Mouse (Mus musculus) erythroblast, adult 5-6 weeks (primary cell): ENCODE measurements around the gene Mipol1. TPM values are rescaled to one million over a fixed set of nuclear protein-coding genes. Genes with fewer than 3 reads are reported as not detected.

Experiments
- ATAC-seq: replicated peaks from 2 replicates; pipeline ENCODE4 v1.8.0; 2016; ENCODE audit warnings: moderate number of reproducible peaks, mild to moderate bottlenecking, moderate TSS enrichment, inconsistent platforms; ENCODE audit not compliant: poor library complexity, low FRiP score, severe bottlenecking
- total RNA-seq, 2 experiments: library from RNA; stranded (forward) in 1 of 2; stranded (reverse) in 1 of 2; fragments of 150-400 nt in 1 of 2; fragments of 200-764, 138-1000 nt in 1 of 2; gene quantifications; 2 replicates each; pipeline versions ENCODE4 v1.2.3 to v1.2.4; 2015 to 2017; ENCODE audit warnings: low replicate concordance in 2 of 2

The Mipol1 gene
- total RNA-seq, 2 experiments from 2014 or later: 0.60 TPM; not detected in 1

DNA sequence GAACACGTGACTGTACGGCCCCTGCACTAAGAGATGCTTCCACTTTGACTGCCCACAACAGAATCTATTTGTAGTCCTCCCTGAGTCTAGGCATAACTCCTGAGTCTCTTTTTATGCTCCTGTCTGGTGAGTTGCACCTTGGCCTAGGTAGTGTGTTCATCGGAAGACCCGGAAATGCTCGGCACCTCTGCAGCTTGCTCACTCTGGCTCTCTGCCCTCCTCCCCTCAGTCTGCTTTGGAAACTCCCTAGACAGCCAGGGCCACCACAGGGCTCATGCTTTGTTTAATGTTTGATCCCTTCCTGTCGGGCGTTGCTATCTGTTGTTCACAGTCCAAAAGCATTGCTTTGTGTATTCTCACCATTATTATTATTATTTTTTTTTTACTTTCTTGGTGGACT, 275.1 kb downstream of the Mipol1 start:
- ATAC-seq: no peak

DNA sequence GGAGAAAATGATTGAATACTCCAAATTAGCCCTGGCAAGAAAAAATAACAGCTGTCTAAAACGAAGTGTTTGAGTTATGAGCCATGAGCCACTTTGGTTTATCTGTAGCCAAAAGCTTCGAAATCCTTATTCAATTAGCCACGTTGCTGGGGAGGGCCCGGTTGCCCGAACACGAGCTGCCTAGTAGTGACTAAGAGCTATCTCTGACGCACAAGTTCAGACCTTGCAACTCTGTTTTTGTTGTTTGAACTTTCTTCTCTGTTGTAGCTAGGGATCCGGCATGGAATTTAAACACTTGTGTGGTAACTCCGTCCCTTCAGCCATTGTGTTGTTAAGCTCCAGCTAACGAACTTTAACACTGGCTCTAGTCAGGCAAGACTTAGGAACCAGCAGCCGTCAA, 278.7 kb downstream of the Mipol1 start:
- ATAC-seq: no peak

DNA sequence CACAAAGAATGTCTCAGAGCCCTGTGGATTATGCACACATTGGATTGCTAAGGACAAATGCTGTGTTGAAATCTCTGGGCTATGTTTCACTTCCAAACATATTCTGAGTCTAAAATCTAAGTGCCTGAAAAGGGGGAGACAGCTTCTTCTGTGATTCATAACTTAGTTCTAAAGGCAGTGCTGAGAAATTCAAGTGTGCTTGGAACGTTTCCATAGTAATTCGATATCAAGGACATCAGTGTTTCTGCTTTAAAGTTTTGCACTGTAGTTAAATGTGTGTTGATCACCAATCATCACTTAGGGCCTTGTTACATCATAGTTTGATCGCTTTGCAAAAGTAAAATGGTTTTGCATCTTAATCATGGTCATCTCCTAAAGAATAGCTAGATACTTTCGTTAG, 279.5 kb downstream of the Mipol1 start:
- no peak for ATAC-seq

DNA sequence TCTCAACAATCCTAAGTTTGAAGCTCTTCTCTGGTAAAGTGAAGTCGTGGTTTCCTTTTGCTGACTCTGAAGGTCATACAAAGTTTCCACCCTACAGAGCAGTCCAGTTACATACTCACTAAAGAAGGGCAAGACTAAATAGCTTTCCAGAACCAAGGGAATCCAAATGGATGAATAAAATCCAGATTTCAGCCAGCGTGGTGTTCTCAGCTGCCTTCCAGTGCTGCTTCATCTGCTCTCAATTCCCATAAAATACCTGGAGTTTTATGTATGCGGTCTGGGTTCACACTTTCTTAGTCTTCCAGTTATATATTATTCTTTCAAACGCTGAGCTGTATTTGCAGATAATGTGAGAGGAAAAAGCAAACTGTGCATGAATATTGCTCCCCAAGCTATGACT, 280.9 kb downstream of the Mipol1 start:
- ATAC-seq: no peak

DNA sequence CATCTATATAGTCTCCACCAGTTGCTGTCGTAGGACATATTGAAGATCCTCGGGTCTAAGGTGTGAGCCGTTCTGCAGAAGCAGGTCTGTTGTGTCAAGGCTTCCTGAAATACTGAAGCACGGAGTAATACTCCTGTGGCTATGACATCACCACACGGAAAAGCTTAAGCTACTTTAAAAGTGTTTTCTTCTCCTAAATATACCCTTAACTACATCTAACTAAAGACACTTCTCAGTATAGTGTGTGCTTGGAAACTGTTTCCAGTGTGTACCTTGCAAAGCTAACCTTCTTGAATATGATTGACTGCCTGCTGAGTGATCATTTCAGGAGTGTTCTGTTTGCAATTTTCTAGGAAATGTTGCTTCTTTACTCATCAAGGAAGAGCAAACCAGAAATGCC, 281.3 kb downstream of the Mipol1 start:
- no peak for ATAC-seq

DNA sequence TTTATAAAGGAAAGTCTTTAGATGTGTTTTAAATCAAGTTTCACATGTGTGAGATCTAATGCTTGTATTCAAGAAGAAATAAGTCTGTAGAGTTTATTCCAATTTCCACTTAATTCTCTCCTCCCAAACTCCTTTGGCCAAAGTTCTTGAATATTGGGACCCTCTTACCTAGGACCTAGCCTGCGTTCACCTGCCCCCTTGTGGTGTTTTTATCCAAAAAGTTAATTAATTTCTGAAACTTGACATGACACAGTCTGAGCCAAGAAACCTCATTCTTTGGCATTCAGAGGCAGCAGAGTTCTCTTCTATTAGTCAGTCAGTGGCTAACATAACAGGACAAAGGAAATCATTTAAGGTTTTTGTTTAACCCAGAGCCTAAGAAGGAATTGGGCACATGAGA, 284.3 kb downstream of the Mipol1 start:
- no peak for ATAC-seq

DNA sequence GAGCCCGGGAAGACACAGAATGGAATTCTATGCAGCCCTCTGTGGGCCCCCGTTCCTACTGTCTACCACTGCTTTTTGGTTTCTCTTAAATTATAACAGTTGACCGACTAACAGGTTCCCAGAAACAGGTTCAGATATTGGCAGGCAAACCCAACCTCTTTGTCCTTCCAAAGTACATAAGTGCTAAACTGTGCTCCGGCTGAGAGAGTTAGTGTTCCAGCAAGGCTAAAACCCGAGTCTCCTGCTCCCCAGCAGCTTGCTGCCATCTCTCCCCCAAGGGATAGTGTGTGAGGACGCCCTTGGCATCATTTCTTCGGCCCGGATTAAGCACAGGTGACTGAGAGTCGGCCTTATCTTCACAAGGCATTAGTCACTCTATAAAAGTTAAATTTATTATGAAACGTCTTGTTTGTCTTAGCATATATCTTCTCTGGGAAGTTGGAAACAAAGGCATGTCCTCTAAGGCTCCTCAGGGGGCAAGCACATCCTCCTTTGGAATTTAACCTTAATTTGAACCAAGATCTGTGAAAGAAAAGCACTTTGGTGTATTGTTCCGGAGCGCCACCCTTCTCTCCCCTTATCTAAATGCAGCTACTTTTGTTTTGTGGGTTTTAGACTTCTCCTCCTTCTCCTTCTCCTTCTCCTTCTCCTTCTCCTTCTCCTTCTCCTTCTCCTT, 285.6 kb downstream of the Mipol1 start:
- no peak for ATAC-seq

DNA sequence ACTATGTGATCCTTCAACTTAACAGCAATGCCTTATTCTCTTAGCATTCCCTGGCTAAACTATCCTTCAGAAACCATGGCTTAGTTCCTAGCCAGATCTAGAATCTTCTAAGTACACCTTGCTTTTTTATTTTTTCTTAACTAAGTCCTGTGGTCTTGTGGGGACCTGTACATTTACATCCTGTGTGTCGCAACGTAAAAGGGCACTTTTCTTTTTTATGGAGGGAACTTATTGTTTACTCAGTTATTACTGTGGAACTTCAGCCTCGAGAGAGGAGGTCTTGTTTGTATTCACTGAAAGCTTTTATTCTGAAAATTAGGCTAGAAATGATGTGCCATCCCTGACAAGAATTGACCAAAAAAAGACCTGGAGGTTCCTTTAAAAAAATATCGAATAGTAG, 298.1 kb downstream of the Mipol1 start:
- no peak for ATAC-seq

DNA sequence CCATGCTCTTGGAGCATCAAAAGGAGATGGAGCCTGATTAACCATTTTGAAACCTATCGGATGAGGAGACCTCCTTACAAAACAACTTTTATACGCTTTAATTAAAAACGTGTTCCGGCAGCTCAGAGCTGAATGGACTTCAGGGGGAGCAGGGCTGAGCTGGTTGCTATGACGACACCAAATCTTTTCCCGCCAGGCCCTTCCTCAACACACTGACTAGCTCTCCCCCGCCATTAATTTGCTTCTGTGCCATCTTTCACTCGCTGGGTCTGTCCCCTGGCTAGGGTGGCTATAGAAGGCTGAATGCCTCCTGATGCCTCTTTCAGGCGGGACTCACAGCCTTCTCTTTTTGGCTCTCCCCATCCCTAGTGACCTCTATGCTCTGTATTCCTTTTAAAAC, 300.2 kb downstream of the Mipol1 start:
- ATAC-seq: no peak

DNA sequence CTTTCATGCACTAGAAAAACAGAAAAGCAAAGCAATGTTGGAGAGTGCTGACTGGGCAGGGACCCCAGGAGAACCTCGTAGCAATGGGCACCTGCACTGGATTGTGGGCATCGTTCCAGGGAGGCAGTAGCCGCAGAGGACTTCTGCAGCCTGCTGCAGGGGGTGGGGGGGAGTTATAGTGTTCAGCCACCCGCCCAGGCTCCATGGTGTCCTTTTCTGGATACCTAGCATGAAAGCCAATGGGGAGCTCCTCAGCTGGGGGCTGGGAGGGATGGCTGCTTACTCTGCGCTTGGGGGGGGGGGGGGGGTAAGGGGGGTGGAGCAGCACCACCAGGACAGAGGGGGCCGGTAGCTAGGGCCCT, 304.3 kb downstream of the Mipol1 start:
- ATAC-seq: no peak

DNA sequence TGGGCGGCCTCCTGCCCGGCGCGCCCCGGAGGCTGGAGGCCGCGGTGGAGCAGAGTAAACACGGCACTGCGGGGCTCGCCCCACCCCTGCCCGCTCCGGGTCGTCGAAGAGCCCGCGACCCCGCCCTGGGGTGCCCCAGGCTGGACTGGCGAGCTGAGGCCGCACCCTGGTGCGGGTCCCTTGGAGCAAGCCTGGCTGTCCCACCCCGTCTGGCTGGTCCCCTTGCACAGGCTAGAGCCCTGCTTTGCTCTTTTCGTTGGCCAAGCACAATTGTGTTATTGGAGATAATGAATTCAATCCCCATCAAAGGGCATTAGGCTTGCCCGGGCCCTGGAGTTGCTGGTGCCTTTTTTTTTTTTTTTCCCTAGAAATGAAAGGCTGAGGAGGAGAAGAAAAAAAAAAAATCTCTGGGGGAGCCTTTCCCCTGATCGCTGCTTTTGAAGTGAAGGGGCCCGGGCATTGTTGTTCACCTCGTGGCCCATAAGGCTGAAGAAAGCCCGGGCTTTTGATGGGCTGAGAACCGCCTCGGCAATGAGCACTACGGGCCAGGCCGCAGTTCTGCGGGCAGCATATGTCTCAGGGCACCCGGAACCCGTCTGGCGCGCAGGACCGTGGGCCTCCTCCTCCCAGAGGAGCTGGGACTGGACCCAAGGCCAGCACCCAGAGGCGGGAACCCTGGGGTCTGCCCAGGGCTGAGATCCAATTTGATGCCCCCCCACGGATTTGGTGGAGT, 304.8 kb downstream of the Mipol1 start:
- ATAC-seq: no peak

DNA sequence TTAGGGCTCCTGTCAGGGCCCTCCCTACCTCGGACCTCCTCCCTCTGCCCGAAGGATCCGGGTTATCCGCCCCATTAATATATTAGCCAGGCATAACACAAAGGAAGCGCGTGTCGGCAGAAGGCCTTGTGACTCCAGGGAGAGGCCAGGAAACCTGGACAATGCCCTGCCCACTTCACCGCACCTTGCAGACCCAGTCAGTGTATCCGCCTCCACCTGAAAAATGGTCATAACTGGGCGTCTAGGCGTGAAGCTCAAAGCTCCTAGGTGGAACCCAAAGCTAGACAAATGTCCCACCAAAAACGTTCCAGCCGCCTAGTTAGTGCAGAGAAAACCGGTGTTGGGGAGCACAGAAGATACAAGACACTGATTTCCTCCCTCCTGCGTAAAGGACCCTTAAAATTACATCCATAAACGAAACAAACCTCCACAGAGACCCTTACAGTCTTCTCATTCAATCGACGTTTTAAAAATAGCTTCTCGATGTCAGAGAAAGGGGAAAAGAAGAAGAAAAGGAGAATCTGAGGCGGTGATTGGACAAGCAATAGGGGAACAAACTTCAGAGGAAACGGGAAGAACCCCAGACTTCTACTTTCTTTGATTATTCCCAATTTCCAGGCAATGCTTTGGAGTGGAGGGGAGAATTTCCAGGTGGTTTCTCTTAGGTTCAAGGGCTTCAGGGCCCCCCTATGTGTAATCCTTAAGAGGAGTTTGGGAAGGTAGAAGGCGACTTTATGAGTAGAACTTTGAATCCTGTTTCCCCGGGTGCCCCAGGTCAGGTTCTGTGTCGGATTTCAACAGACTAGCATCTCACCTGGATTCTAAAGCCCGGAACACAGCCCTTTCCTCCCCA, 306.1 kb downstream of the Mipol1 start:
- ATAC-seq: no peak

DNA sequence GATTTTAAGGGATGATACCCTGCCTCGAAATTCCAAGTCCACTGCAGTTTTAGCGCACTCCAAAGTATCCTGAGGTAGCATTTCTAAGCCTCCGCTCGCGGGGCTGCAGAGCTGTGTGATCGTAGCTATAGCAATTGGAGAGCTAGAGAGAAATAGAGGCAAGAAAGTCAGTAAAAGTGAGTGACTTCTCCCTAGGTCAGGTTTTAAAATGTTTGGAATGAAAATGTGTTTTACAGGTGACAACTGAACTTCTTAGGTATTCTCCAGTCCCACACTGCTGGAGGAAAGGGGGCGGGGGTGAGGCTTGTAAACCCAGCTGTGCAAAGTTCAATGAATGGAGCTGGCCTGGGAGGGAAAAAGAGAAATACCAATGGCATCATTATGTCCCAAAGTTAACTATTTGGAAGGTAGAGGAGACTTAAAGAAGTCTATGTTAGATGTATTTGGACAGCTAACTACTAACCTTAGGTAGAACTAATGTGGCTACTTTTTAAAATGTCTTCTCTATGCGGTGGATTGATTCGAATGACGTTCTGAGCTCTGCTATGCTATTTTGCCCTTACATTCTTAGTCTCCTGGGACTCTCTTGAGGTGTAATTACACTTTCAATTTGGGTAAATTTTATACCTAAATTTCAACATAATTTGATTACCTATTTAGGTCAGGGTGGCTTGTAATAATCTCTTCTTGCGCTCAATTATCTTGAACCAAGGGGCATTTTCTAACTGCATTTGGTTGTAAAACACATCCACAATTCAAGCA, 306.9 kb downstream of the Mipol1 start:
- ATAC-seq: no peak

DNA sequence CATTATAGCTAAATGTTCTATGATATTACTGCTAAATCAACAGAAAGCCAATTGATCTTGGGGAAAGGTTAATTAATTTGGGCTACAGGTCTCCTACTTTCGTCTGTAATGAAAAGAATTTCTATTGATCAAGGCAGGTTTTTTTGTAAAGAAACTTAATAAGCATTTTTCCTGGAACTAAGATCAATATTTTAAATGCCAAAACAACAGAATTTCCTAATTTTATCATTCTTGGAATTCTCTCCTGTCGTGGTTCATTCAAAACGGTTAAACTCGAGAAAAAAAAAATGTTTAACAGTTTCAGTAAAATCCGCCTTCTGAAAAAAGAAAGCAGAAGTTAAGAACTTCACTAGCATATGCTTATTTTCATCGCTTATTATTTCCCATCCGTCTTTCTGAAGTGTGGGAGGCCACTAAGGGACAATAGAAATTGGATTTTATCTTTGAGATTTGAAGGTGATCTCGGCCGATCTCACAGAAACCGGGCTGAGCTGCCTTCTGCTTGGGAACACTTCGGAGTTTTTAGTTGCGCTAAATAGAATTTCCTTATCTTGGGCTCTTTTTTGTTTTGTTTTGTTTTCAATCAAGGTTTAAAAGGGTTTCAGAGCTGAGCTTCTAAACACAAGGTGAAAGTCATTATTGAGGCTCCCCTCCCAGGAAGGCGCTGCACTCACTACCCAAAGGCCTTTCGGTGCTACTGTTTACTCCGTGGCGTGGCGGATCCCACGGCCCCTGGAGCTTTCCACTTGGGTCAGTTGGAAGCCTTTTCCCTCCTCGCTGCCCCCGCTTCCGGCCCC, 307.8 kb downstream of the Mipol1 start:
- ATAC-seq: no peak

DNA sequence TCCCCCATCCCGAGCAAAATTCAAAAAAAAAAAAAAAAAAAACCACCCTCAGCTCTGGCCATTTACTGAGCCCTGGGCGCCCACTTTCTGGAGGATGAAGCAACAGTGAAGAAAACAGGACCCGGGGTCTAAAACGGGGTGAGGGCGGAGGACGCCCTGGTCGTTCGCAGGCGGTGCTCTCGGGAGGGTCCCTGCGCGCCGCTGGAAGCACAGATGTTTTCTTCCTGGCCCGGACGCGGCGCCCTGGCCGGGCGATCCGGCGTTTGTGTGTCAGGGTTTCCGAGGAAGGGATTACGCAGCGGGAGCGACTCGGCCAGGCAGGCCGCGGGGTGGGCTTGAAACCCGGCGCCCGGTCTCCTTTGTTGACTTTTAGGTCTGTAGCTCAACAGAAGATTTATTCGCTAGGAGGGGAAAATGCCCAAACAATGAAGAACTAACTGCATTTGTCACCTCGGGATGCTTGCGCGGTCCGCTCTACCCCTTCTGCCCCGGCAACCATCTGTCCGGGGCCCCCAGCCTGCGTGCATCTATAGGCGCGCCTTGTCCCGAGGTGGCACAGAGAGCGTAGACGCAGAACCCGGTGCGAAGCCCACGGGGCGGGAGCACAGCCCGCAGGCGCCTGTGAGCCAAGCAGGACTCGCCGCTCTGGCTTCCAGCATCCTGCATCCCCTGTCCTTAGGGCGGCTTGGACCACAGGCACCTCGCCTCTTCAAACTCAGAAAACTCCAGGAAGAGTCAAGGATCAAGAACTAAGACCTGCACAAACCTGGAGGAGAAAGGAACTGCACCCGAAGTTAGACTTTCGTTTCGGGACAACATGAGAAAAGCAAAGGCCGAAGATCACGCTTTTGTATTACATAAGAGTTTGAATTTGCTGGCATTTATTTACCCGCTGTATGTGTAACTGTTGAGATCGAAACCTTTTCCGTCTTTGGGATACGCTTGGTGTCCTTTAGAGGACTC, 308.6 kb downstream of the Mipol1 start:
- no peak for ATAC-seq

DNA sequence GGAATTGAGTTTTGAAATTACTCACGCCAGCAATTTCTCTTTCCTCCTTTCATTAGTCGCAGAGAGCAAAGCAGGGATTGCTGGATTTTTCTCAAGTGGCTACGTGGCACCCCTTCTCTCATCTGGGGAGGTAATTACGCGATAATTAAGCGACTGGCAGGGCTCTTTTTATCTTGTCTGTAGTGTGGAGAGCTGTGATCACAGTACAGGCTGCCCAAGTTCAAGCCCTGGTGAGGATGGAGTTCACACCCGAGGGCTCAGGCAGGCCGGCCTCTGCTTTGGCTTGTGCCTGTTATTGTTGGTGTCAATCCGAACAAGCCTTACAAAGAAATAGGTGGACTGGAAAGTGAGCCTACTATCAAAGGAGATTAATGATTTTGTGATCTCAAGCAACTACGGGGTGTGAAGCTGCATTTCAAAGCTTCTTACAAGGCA, 309.3 kb downstream of the Mipol1 start:
- ATAC-seq: no peak

DNA sequence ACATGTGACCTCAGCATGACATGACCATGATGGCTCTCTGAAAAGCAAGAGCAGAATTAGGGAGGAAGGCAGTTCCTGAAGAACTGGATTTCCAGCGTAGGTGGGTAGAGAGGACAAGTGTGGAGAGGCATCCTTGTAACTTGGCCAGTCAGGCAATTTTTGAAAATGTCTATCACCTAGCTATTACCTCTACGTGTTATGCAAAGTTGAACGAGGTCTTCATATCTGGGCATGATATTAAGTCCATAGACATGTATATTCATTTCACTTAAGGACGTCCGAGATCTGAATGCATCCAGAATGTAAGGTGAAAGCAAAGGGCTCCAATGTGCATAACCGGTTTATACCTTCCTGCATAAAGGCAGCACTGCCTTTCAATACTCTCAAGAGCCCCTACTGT, 310.9 kb downstream of the Mipol1 start:
- no peak for ATAC-seq
